Mouse (Mus musculus) C2C12 (cell line): ENCODE measurements around the gene Lrrn4cl. TPM values are rescaled to one million over a fixed set of nuclear protein-coding genes. Genes with fewer than 3 reads are reported as not detected.

Source experiments
- H3K27me3 ChIP-seq: one replicate; pipeline ENCODE4 v1.6.1; 2011; ENCODE audit not compliant: control insufficient read depth, insufficient read depth, insufficient read length
- H3K36me3 ChIP-seq: one replicate; pipeline ENCODE4 v1.6.1; 2011; ENCODE audit not compliant: control insufficient read depth, insufficient read depth
- H3K4me3 ChIP-seq: one replicate; pipeline ENCODE4 v1.5.1; 2011; ENCODE audit warnings: mild to moderate bottlenecking, control low read depth; ENCODE audit not compliant: poor library complexity, insufficient read depth, severe bottlenecking
- H3K79me2 ChIP-seq: one replicate; pipeline ENCODE4 v1.6.1; 2011; ENCODE audit not compliant: control insufficient read depth, insufficient read depth
- H3K79me3 ChIP-seq: one replicate; pipeline ENCODE4 v1.6.1; 2011; ENCODE audit warnings: low read depth, control low read depth
- H3ac ChIP-seq: one replicate; pipeline ENCODE3; 2011; ENCODE audit warnings: low read depth; ENCODE audit not compliant: control insufficient read depth, insufficient read length
- CEBPB ChIP-seq: IDR thresholded peaks from one replicate; pipeline ENCODE4 v1.6.1; 2011; ENCODE audit warnings: low read depth, mild to moderate bottlenecking, control low read depth, moderate library complexity
- CTCF ChIP-seq: IDR thresholded peaks from one replicate; pipeline ENCODE4 v1.5.1; 2011; ENCODE audit not compliant: control insufficient read depth, insufficient read depth, insufficient read length
- FOSL1 ChIP-seq: IDR thresholded peaks from one replicate; pipeline ENCODE4 v1.8.0; 2011; ENCODE audit warnings: mild to moderate bottlenecking, low read length; ENCODE audit not compliant: poor library complexity, insufficient read depth, severe bottlenecking
- MAX ChIP-seq: IDR thresholded peaks from one replicate; pipeline ENCODE4 v1.6.1; 2011; ENCODE audit warnings: mild to moderate bottlenecking, control low read depth
- MYOD1 ChIP-seq: IDR thresholded peaks from one replicate; pipeline ENCODE4 v1.6.1; 2011; ENCODE audit warnings: low read depth; ENCODE audit not compliant: control insufficient read depth, insufficient read length
- MYOG ChIP-seq: IDR thresholded peaks from one replicate; pipeline ENCODE4 v1.6.1; 2011; ENCODE audit not compliant: control insufficient read depth, insufficient read length; ENCODE audit errors: extremely low read depth
- USF1 ChIP-seq: IDR thresholded peaks from one replicate; pipeline ENCODE4 v1.6.1; 2011; ENCODE audit warnings: low read depth, mild to moderate bottlenecking, control low read depth, moderate library complexity
- microRNA-seq: library from miRNA; unstranded; fragments of <30 nt; microRNA quantifications from one replicate; pipeline ENCODE4, GENCODE M21; 2019; ENCODE audit warnings: borderline microRNAs expressed
- polyA plus RNA-seq: library from polyadenylated mRNA; unstranded; fragments of >200 nt; fragmentation: generic; extraction: Trizol; gene quantifications from one replicate; pipeline ENCODE4 v1.2.1, GENCODE M21; 2012; ENCODE audit warnings: missing spikeins

Lrrn4cl gene
- polyA plus RNA-seq, 1 experiment = 0.25 TPM

DNA sequence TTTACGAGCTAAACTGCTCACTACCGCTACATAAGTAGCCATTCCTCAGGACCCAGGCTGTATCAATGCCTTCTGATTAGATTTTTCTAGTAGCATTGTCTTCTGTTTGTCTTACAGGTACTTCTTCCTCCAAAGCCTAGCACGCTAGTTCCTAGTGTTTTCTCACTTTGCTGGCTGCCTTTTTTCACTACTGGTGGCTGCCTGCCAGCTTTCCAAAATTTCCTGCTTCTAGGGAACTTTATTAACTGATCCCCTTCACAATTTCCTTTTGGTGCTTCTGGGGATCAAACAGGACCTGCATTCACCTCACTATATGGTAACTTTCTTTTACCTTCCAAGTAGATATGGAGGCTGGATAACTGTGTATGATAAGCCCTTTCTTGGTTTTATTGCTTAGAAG lies 48.5 kb downstream of the Lrrn4cl start:
- no peak for TF ChIP-seq CEBPB
- TF ChIP-seq MAX = no peak
- TF ChIP-seq USF1 = no peak
- no peak for TF ChIP-seq MYOD1
- no peak for TF ChIP-seq CTCF
- no peak for TF ChIP-seq FOSL1
- TF ChIP-seq MYOG = no peak
- Histone ChIP-seq H3K36me3 (peaks cover 66% of the 10 kb centered on the region), H3ac (peak overlapping the region; percentile 1), H3K4me3 (peak overlapping the region; percentile 100), H3K79me2 (peaks cover 83% of the 10 kb centered on the region), H3K27me3 (no peaks in the 10 kb centered on the region), H3K79me3 (peaks cover 61% of the 10 kb centered on the region)

DNA sequence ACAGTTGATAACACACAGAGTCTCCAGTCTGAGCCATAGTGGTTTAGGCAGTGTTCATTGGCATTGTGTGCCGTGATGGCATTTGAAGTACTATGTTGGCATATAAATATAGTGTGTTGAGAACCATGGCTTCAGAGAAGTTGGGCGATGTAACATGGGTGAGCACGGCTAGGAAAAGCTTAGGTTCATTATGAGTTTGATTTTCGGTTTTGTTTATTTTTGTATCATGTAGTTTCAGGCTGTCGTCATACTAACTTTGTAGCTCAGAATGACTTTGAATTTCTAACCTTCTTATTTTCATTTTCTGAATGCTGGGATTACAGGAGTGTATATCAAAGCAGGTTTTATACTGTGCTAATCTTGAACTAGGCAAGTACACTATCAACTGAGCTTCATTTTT lies 52.8 kb downstream of the Lrrn4cl start:
- H3ac ChIP-seq = no peak overlapping the region
- peaks cover 44% of the 10 kb centered on the region for H3K79me2 ChIP-seq
- no peaks in the 10 kb centered on the region for H3K27me3 ChIP-seq
- peaks cover 74% of the 10 kb centered on the region for H3K36me3 ChIP-seq
- peaks cover 39% of the 10 kb centered on the region for H3K79me3 ChIP-seq
- no peak overlapping the region for H3K4me3 ChIP-seq
- TF ChIP-seq CEBPB = no peak
- TF ChIP-seq MAX = no peak
- no peak for TF ChIP-seq USF1

Small RNA genes lying within 50 kb of the gene (microRNA-seq; reads per million reads assigned to microRNA genes)
- not detected for gene Mir5136

Other genes starting within 250 kb of the Lrrn4cl start
- gene Slc22a6, start 232.7 kb upstream of the Lrrn4cl start, polyA plus RNA-seq = not detected
- not detected for gene Chrm1, start 187.0 kb upstream of the Lrrn4cl start, polyA plus RNA-seq
- 207 TPM for gene Slc3a2, start 127.4 kb upstream of the Lrrn4cl start, polyA plus RNA-seq
- 116 TPM for gene Wdr74, start 114.9 kb upstream of the Lrrn4cl start, polyA plus RNA-seq
- gene 1700092M07Rik, start 110.0 kb upstream of the Lrrn4cl start, polyA plus RNA-seq = 1.7 TPM
- gene Stx5a, start 109.4 kb upstream of the Lrrn4cl start, polyA plus RNA-seq = 32.9 TPM
- 78.5 TPM for gene Nxf1, start 93.7 kb upstream of the Lrrn4cl start, polyA plus RNA-seq
- 58.2 TPM for gene Tmem223, start 79.8 kb upstream of the Lrrn4cl start, polyA plus RNA-seq
- gene Tmem179b, start 76.3 kb upstream of the Lrrn4cl start, polyA plus RNA-seq = 28.7 TPM
- 28.5 TPM for gene Taf6l, start 64.4 kb upstream of the Lrrn4cl start, polyA plus RNA-seq
- gene Polr2g, start 52.2 kb upstream of the Lrrn4cl start, polyA plus RNA-seq = 178 TPM
- gene Zbtb3, start 48.2 kb upstream of the Lrrn4cl start, polyA plus RNA-seq = 3.6 TPM
- 17.7 TPM for gene Ttc9c, start 31.4 kb upstream of the Lrrn4cl start, polyA plus RNA-seq
- 45.5 TPM for gene Hnrnpul2, start 30.8 kb upstream of the Lrrn4cl start, polyA plus RNA-seq
- 0.54 TPM for gene AC129217.1, start 21.0 kb upstream of the Lrrn4cl start, polyA plus RNA-seq
- 5.4 TPM for gene Bscl2, start 13.3 kb upstream of the Lrrn4cl start, polyA plus RNA-seq
- 0.20 TPM for gene Gng3, start 11.6 kb upstream of the Lrrn4cl start, polyA plus RNA-seq
- 169 TPM for gene Ubxn1, start 20.7 kb downstream of the Lrrn4cl start, polyA plus RNA-seq
- gene Uqcc3, start 30.2 kb downstream of the Lrrn4cl start, polyA plus RNA-seq = 34.4 TPM
- gene Lbhd1, start 33.0 kb downstream of the Lrrn4cl start, polyA plus RNA-seq = 8.6 TPM
- gene Gm49403, start 33.2 kb downstream of the Lrrn4cl start, polyA plus RNA-seq = not detected
- 175 TPM for gene 1810009A15Rik, start 38.1 kb downstream of the Lrrn4cl start, polyA plus RNA-seq
- gene Gm49416, start 38.2 kb downstream of the Lrrn4cl start, polyA plus RNA-seq = 0.61 TPM
- gene Ints5, start 42.2 kb downstream of the Lrrn4cl start, polyA plus RNA-seq = 48.0 TPM
- 117 TPM for gene Ganab, start 47.3 kb downstream of the Lrrn4cl start, polyA plus RNA-seq
- 60.1 TPM for gene B3gat3, start 69.6 kb downstream of the Lrrn4cl start, polyA plus RNA-seq
- 10.4 TPM for gene Rom1, start 78.6 kb downstream of the Lrrn4cl start, polyA plus RNA-seq
- gene Eml3, start 78.8 kb downstream of the Lrrn4cl start, polyA plus RNA-seq = 28.7 TPM
- 109 TPM for gene Mta2, start 91.1 kb downstream of the Lrrn4cl start, polyA plus RNA-seq
- 24.2 TPM for gene Tut1, start 103.1 kb downstream of the Lrrn4cl start, polyA plus RNA-seq
- gene Eef1g, start 116.3 kb downstream of the Lrrn4cl start, polyA plus RNA-seq = 1,028 TPM
- gene Ahnak, start 138.5 kb downstream of the Lrrn4cl start, polyA plus RNA-seq = 86.8 TPM
- not detected for gene Scgb1a1, start 237.2 kb downstream of the Lrrn4cl start, polyA plus RNA-seq